ENCODE assay signal across 24 mouse cellular contexts in genomic region chr1:132834037-132834436, GRCm38 (mm10). TPM values are rescaled to one million over a fixed set of nuclear protein-coding genes. Genes with fewer than 3 reads are reported as not detected.
"Had no signal": no experiment of that assay in that cellular context is flagged by ENCODE, and none has a peak within 500 bp of the region (broad histone marks: within the 10 kb centered on the region; RNA-seq: fewer than 3 reads in every experiment).

No protein-coding gene starts in this region.

- DNase-seq: kidney, adult 18-20 months; kidney, adult 9 months; kidney, postnatal 14 days; layer of hippocampus, adult 9-11 months; liver; liver, embryonic 13.5 days; lung, embryonic 14.5 days; midbrain, embryonic 14.5 days; retina, postnatal 1 day; right cerebral cortex, postnatal 25 days; spleen, adult 18-20 months; thymus, adult 2 months; thymus, postnatal 14 days; thymus, postnatal 4 days had no signal

- H3K36me3 ChIP-seq: limb, embryonic 10.5 days; limb, embryonic 13.5 days; liver, embryonic 13.5 days; midbrain, embryonic 10.5 days; neural tube, embryonic 12.5 days; neural tube, embryonic 15.5 days; stomach, embryonic 15.5 days had no signal

- H3K4me2 ChIP-seq: limb, embryonic 13.5 days; liver, embryonic 13.5 days; lung, embryonic 14.5 days; neural tube, embryonic 12.5 days; neural tube, embryonic 15.5 days; stomach, embryonic 15.5 days had no signal

- H3K9me3 ChIP-seq: limb, embryonic 10.5 days; limb, embryonic 13.5 days; liver, embryonic 13.5 days; megakaryocyte, embryonic 14.5 days; midbrain, embryonic 10.5 days; neural tube, embryonic 12.5 days; neural tube, embryonic 15.5 days; stomach, embryonic 15.5 days had no signal

- H3K27me3 ChIP-seq: neural tube, embryonic 12.5 days; neural tube, embryonic 15.5 days; stomach, embryonic 15.5 days had no signal

- H3K4me3 ChIP-seq: layer of hippocampus, adult 2 months; limb, embryonic 10.5 days; limb, embryonic 13.5 days; liver, embryonic 13.5 days; megakaryocyte, embryonic 14.5 days; midbrain, embryonic 10.5 days; neural tube, embryonic 12.5 days; neural tube, embryonic 15.5 days; stomach, embryonic 15.5 days had no signal

- H3K4me1 ChIP-seq: limb, embryonic 10.5 days; limb, embryonic 13.5 days; liver, embryonic 13.5 days; megakaryocyte, embryonic 14.5 days; neural tube, embryonic 12.5 days; stomach, embryonic 15.5 days had no signal

- H3K9ac ChIP-seq: limb, embryonic 13.5 days; liver, embryonic 13.5 days; lung, embryonic 14.5 days; neural tube, embryonic 12.5 days; neural tube, embryonic 15.5 days; stomach, embryonic 15.5 days had no signal

- ATAC-seq: lung, postnatal 0 days had no signal

- H3K27ac ChIP-seq: layer of hippocampus, adult 2 months; limb, embryonic 10.5 days; limb, embryonic 13.5 days; liver, embryonic 13.5 days; macrophage; midbrain, embryonic 10.5 days; neural tube, embryonic 12.5 days; neural tube, embryonic 15.5 days; stomach, embryonic 15.5 days had no signal

RNA-seq across cellular contexts. Expression of gene Lrrn2, which starts 46.0 kb away (rescaled TPM):
- polyA plus RNA-seq: macrophage had no signal
